In the genomic region with DNA sequence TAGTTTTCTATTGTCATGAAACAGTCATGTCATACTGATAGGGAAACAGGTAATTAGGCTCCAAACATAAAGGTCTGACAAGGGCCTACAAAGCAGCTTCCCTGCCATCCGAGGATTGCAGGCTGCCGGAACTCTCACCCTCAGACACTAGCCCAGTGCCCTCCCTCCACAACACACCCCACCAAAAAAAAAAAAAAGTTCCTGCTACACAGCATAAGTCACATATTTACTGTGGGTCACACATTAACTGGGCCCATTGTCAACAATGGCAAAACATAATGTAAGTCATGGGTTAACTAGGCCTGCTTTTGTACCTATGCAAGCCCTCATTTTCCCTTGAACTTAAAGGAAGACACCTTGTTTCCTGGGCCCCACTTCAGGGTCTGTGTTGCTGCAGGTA, we compare ENCODE assay signal across 23 mouse cellular contexts.
DNase-seq lines count a peak whose midpoint lies in the region; ATAC-seq and TF ChIP-seq lines count a peak whose summit lies in the region.
"Had no signal": no experiment of that assay in that cellular context is flagged by ENCODE, and none has a peak within 500 bp of the region (broad histone marks: within the 10 kb centered on the region; RNA-seq: fewer than 3 reads in every experiment).

No protein-coding gene starts in this region.

- H3K36me3 ChIP-seq in kidney, embryonic 16.5 days (ENCODE audit: insufficient read depth, low read length): no peaks in the 10 kb centered on the region
- H3K36me3 ChIP-seq in liver, embryonic 15.5 days (replicated peaks): no peaks in the 10 kb centered on the region
- no peaks in the 10 kb centered on the region for H3K36me3 ChIP-seq in liver, embryonic 11.5 days (ENCODE audit: control insufficient read depth, insufficient read depth, low read length)
- H3K36me3 ChIP-seq in stomach, embryonic 14.5 days (ENCODE audit: control insufficient read depth, insufficient read depth, low read length): no peaks in the 10 kb centered on the region
- H3K36me3 ChIP-seq in stomach, postnatal 0 days (ENCODE audit: control insufficient read depth, insufficient read depth, low read length): no peaks in the 10 kb centered on the region
- H3K36me3 ChIP-seq: embryonic facial prominence, embryonic 13.5 days; embryonic facial prominence, embryonic 15.5 days; forebrain, embryonic 10.5 days; forebrain, embryonic 12.5 days had no signal

- WGBS in kidney, embryonic 16.5 days: 64% methylated on average over 2 of the region's 2 CpGs
- 66% methylated on average over 2 of the region's 2 CpGs for WGBS in liver, embryonic 15.5 days (ENCODE audit: insufficient replicate concordance)
- WGBS in liver, embryonic 11.5 days: 79% methylated on average over 2 of the region's 2 CpGs
- WGBS in stomach, embryonic 14.5 days: 60% methylated on average over 2 of the region's 2 CpGs
- 55% methylated on average over 2 of the region's 2 CpGs for WGBS in stomach, postnatal 0 days

- TF ChIP-seq EP300 in stomach, postnatal 0 days (optimal IDR thresholded peaks at IDR 0.05): no peak

- H3K4me1 ChIP-seq in kidney, embryonic 16.5 days (ENCODE audit: insufficient read depth, low read length): no peaks in the 10 kb centered on the region
- H3K4me1 ChIP-seq in liver, embryonic 15.5 days (replicated peaks): no peaks in the 10 kb centered on the region
- no peaks in the 10 kb centered on the region for H3K4me1 ChIP-seq in liver, embryonic 11.5 days (replicated peaks; ENCODE audit: control insufficient read depth, insufficient read depth, low read length)
- no peaks in the 10 kb centered on the region for H3K4me1 ChIP-seq in stomach, embryonic 14.5 days (ENCODE audit: control insufficient read depth, insufficient read depth, low read length)
- H3K4me1 ChIP-seq in stomach, postnatal 0 days (replicated peaks; ENCODE audit: control insufficient read depth, insufficient read depth): no peaks in the 10 kb centered on the region
- H3K4me1 ChIP-seq: embryonic facial prominence, embryonic 13.5 days; embryonic facial prominence, embryonic 15.5 days; forebrain, embryonic 10.5 days; forebrain, embryonic 12.5 days had no signal

- H3K4me3 ChIP-seq in kidney, embryonic 16.5 days (ENCODE audit: low read length): no peak overlapping the region
- no peak overlapping the region for H3K4me3 ChIP-seq in liver, embryonic 15.5 days (replicated peaks)
- no peak overlapping the region for H3K4me3 ChIP-seq in liver, embryonic 11.5 days (ENCODE audit: low read depth, low read length)
- no peak overlapping the region for H3K4me3 ChIP-seq in stomach, embryonic 14.5 days (ENCODE audit: low read depth, low read length)
- H3K4me3 ChIP-seq in stomach, postnatal 0 days (ENCODE audit: low read depth, low read length): no peak overlapping the region
- H3K4me3 ChIP-seq: embryonic facial prominence, embryonic 13.5 days; embryonic facial prominence, embryonic 15.5 days; erythroblast, embryonic 14.5 days; forebrain, embryonic 10.5 days; forebrain, embryonic 12.5 days had no signal

- H3K9me3 ChIP-seq in kidney, embryonic 16.5 days (ENCODE audit: low read length): no peaks in the 10 kb centered on the region
- no peaks in the 10 kb centered on the region for H3K9me3 ChIP-seq in liver, embryonic 15.5 days (replicated peaks)
- H3K9me3 ChIP-seq in liver, embryonic 11.5 days (ENCODE audit: control insufficient read depth, low read length): no peaks in the 10 kb centered on the region
- no peaks in the 10 kb centered on the region for H3K9me3 ChIP-seq in stomach, embryonic 14.5 days (ENCODE audit: control insufficient read depth, low read depth, low read length)
- H3K9me3 ChIP-seq in stomach, postnatal 0 days (ENCODE audit: control insufficient read depth, low read length): no peaks in the 10 kb centered on the region
- H3K9me3 ChIP-seq: embryonic facial prominence, embryonic 13.5 days; embryonic facial prominence, embryonic 15.5 days; forebrain, embryonic 10.5 days; forebrain, embryonic 12.5 days had no signal

- ATAC-seq in kidney, embryonic 16.5 days (ENCODE audit: low FRiP score, low TSS enrichment): peak; percentile 70; the same call in 1 of the 2 replicates
- 0 out of 2 replicates have a peak, but pooled peaks have one; percentile 25 for ATAC-seq in liver, embryonic 15.5 days (ENCODE audit: insufficient read depth)
- ATAC-seq in liver, embryonic 11.5 days (replicated peaks; ENCODE audit: low FRiP score): no peak
- peak; percentile 53; the same call in 1 of the 2 replicates for ATAC-seq in stomach, embryonic 14.5 days (ENCODE audit: insufficient number of reproducible peaks, insufficient read depth, low FRiP score, low read depth)
- ATAC-seq in stomach, postnatal 0 days (ENCODE audit: low FRiP score, low TSS enrichment): no peak
- ATAC-seq in megakaryocyte-erythroid progenitor cell, adult 5-6 weeks (replicated peaks; ENCODE audit: low FRiP score, low TSS enrichment, poor library complexity, severe bottlenecking): no peak
- ATAC-seq: forebrain, embryonic 14.5 days had no signal

- H3K27me3 ChIP-seq in kidney, embryonic 16.5 days (ENCODE audit: insufficient read depth, low read length): no peaks in the 10 kb centered on the region
- no peaks in the 10 kb centered on the region for H3K27me3 ChIP-seq in liver, embryonic 15.5 days
- no peaks in the 10 kb centered on the region for H3K27me3 ChIP-seq in liver, embryonic 11.5 days (replicated peaks; ENCODE audit: control insufficient read depth, insufficient read depth, low read length)
- H3K27me3 ChIP-seq in stomach, embryonic 14.5 days (ENCODE audit: control insufficient read depth, insufficient read depth, low read length): no peaks in the 10 kb centered on the region
- H3K27me3 ChIP-seq in stomach, postnatal 0 days (ENCODE audit: control insufficient read depth, insufficient read depth, low read length): no peaks in the 10 kb centered on the region
- H3K27me3 ChIP-seq: embryonic facial prominence, embryonic 13.5 days; embryonic facial prominence, embryonic 15.5 days; forebrain, embryonic 12.5 days had no signal

- TF ChIP-seq CTCF in stomach, postnatal 0 days (IDR thresholded peaks at IDR 0.05; ENCODE audit: low read depth): no peak

- no peak overlapping the region for H3K4me2 ChIP-seq in kidney, embryonic 16.5 days (replicated peaks; ENCODE audit: low read depth, low read length)
- no peak overlapping the region for H3K4me2 ChIP-seq in liver, embryonic 15.5 days
- H3K4me2 ChIP-seq in liver, embryonic 11.5 days: no peak overlapping the region
- H3K4me2 ChIP-seq in stomach, embryonic 14.5 days (replicated peaks; ENCODE audit: low read depth, low read length): no peak overlapping the region
- no peak overlapping the region for H3K4me2 ChIP-seq in stomach, postnatal 0 days (replicated peaks; ENCODE audit: low read depth)
- H3K4me2 ChIP-seq: embryonic facial prominence, embryonic 13.5 days; embryonic facial prominence, embryonic 15.5 days; forebrain, embryonic 12.5 days had no signal

- no peak overlapping the region for H3K27ac ChIP-seq in kidney, embryonic 16.5 days (ENCODE audit: low read length)
- no peak overlapping the region for H3K27ac ChIP-seq in liver, embryonic 15.5 days (replicated peaks)
- H3K27ac ChIP-seq in liver, embryonic 11.5 days (ENCODE audit: low read depth, low read length): no peak overlapping the region
- H3K27ac ChIP-seq in stomach, embryonic 14.5 days (ENCODE audit: low read length): no peak overlapping the region
- no peak overlapping the region for H3K27ac ChIP-seq in stomach, postnatal 0 days (replicated peaks)
- H3K27ac ChIP-seq: embryonic facial prominence, embryonic 13.5 days; embryonic facial prominence, embryonic 15.5 days; forebrain, embryonic 10.5 days; forebrain, embryonic 12.5 days had no signal

- no peak for DNase-seq in kidney, postnatal 10 days
- DNase-seq in liver, embryonic 11.5 days (ENCODE audit: low spot score): no peak
- no peak for DNase-seq in stomach, postnatal 0 days (ENCODE audit: low spot score)
- DNase-seq: adrenal gland, adult 2 months; adrenal gland, postnatal 10 days; adrenal gland, postnatal 25 days; cerebellum, adult 11 months; cerebellum, adult 18-20 months; cerebellum, adult 8-10 months; cerebellum, adult 9-11 months; cerebellum, postnatal 14 days; cerebellum, postnatal 36 days; embryo, embryonic 11 days had no signal

- no peak overlapping the region for H3K9ac ChIP-seq in kidney, embryonic 16.5 days (replicated peaks; ENCODE audit: low read length)
- H3K9ac ChIP-seq in liver, embryonic 15.5 days: no peak overlapping the region
- H3K9ac ChIP-seq in liver, embryonic 11.5 days (ENCODE audit: low read depth, low read length): no peak overlapping the region
- no peak overlapping the region for H3K9ac ChIP-seq in stomach, embryonic 14.5 days (replicated peaks; ENCODE audit: low read depth, low read length)
- H3K9ac ChIP-seq in stomach, postnatal 0 days (ENCODE audit: low read length): no peak overlapping the region
- H3K9ac ChIP-seq: embryonic facial prominence, embryonic 13.5 days; embryonic facial prominence, embryonic 15.5 days; forebrain, embryonic 12.5 days had no signal

Comparison
In these comparisons a context has a peak if more than half of its experiments do, and no peak if none do; other contexts are left out.
1. ATAC-seq: peak in kidney, embryonic 16.5 days (single experiment), liver, embryonic 15.5 days (single experiment) and stomach, embryonic 14.5 days (single experiment); none in liver, embryonic 11.5 days (single experiment), stomach, postnatal 0 days (single experiment) and megakaryocyte-erythroid progenitor cell, adult 5-6 weeks (single experiment).